Mouse (Mus musculus) heart, adult 8-10 months (tissue): ENCODE results near the gene Slc12a3. TPM values are rescaled to one million over a fixed set of nuclear protein-coding genes. Genes with fewer than 3 reads are reported as not detected.
A peak's percentile ranks its signal among the peaks of the same experiment; 100 is the strongest.

Experiments
- DNase-seq: peaks from one replicate; pipeline ENCODE4 v3.0.0; 2022; ENCODE audit warnings: low spot score
- total RNA-seq, 4 experiments: library from RNA; stranded (reverse); gene quantifications; 2 replicates each; pipeline ENCODE4 v1.2.4; 2022

Slc12a3 gene
- total RNA-seq, 4 experiments from 2014 or later, result 0.09 to 0.47 (median 0.11) TPM; not detected in 1

DNA sequence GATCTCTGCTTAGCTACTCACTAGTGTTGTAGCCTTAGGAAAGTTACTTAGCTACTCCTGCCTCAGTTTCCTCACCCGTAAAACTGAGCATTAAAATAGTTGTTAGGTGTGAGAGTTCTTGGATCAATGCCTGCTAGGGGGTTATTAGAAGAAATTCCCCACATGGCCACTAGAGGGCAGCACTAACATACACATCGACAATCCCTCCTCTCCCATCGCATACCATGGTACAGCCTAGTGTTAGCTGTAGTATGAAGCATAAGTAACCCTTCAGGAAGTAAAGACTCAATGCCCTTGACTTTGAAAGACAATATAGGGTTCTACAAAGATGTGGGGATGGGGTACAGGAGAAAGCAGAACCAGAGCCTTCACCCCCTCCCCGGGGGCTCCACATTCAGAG, 1.7 kb downstream of the Slc12a3 start:
- peak; percentile 63 for DNase-seq

GRCm38 (mm10) chr8:94333345-94333744, 4.3 kb downstream of the Slc12a3 start:
- no peak for DNase-seq

DNA sequence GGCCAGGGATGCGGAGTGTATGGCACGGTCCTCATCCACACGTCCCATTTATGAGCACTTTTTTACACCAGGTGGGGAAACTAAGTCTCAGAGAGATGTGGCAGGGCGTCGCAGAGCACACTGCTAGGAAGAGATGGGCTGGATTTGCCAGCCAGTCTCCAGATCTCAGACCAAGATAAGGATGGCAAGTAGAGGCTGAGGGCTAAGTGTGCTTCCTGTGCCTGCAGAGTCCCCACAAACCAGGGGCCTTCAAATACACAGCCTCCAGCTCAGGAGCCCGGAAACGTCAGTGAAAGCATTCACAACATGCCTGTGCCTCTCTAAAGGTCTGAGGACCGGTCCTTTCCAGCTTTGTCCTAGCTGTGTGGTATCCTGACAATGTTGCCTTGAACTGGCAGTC, 8.6 kb downstream of the Slc12a3 start:
- no peak for DNase-seq

DNA sequence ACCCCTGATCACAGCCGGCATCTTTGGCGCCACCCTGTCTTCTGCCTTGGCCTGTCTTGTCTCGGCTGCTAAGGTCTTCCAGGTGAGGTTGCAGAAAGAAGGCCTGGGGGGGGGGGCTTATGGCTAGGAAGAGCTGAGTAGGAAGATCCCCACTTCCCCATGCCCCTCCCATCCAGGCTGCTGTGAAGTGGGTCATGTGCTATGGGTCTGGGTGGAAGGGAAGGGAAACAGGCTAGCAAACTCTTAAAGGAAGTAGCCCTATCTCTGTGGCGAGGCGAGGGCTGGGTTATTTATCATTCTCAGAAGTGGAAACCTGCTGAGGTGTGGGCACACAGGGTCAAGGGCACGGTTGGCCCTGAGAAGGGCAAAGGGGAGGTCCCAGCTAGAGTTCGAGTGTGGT, 11.8 kb downstream of the Slc12a3 start:
- DNase-seq, result no peak

- no peak for DNase-seq
These were observed 13.7 kb downstream of the Slc12a3 start for GRCm38 (mm10) chr8:94342691-94343090.

- DNase-seq, result peak; percentile 90
These were observed 14.3 kb downstream of the Slc12a3 start for GRCm38 (mm10) chr8:94343290-94343689.

DNA sequence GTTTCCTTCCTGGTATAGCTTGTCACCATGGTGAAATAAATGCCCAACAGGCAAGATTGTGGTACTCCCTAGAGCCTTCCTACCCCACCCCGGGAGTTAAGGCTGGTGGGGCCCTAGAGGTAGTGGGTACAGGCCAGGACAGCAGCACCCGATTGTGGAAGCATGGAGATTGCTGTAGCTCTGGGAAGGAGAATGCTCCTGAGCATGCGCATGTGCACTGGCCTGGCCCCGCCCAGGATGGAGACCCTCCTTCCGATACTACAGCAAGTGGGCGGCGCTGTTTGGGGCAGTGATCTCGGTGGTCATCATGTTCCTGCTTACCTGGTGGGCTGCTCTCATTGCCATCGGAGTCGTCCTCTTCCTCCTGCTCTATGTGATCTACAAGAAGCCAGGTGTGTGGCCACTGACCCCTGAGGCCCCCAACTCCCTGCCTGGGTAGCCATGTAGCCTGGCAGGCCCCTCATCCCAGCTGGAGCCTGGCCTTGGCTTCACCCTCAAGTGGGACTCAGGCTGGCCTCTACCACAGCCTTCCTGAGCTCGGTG, 14.8 kb downstream of the Slc12a3 start:
- no peak for DNase-seq

DNA sequence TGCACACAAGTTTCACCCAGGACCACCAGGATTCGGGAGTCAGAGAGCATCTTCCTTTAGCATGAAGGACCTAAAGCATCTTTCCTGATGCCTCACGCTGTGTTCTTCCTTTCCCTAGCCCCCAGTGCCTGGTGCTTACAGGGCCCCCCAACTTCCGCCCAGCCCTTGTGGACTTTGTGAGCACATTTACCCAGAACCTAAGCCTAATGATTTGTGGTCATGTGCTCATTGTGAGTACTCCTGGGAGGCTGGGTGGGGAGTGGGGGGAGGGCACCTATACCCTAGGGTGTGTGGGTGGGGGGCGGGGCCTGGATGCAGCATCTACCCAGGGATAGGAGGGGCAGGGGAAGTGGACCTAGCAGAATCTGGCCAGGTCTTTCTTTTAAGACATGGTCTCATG, 16.7 kb downstream of the Slc12a3 start:
- DNase-seq, result no peak

DNA sequence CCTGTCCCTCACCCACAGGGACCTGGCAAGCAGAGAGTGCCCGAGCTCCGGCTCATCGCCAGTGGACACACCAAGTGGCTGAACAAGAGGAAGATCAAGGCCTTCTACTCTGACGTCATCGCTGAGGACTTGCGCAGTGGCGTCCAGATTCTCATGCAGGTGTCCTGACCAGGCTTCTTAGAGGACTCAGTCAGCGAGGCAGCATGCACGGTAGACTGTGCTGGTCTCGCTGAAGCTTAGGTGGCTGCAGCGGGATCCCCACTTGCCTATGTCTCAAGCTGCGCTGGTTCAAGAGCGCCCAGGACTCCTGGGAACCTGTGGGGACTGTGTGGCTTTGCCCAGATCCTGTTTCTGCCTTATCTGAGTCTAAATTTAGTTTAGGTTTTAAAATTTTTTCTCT, 17.3 kb downstream of the Slc12a3 start:
- DNase-seq, result no peak

DNA sequence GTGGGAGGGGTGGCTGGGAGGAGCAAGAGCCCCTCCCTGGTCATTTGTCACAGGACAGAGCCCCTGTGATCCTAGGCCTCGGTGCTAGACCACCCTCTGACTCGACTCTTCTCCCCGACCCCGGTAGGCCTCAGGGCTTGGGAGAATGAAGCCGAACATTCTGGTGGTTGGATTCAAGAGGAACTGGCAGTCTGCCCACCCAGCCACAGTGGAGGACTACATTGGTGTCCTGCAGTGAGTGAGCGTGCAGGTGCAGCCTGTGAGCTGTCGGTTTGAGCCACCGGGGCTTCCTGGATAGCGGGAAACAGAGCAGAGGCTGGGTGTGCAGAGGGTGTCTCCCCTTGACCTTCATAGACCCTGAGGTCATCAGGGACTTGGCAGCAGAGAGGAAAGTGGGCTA, 19.4 kb downstream of the Slc12a3 start:
- no peak for DNase-seq

- no peak for DNase-seq
These were observed 25.1 kb downstream of the Slc12a3 start for GRCm38 (mm10) chr8:94354069-94354531.

DNA sequence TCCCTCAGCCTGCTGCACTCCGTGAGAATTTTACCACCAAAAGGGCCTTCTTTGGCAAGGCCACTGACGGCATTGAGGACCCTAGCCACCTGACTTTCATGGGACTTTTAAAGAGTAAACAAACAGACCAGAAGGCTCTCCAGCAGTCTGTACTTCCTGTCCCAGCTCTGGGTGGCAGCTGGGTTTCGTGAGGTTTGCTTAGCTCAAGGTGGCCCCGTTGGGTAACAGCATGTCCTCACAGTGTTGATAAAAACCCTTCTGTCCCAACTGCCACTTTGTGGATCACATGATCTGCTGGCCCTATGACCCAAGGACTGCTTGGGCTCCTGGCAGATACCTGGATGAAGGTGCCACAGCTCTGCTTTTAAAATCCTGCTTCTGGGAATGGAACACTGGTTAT, 25.6 kb downstream of the Slc12a3 start:
- DNase-seq, result no peak

GRCm38 (mm10) chr8:94357220-94357619, 28.2 kb downstream of the Slc12a3 start:
- DNase-seq, result no peak

- DNase-seq, result peak; percentile 81
These were observed 29.5 kb downstream of the Slc12a3 start for GRCm38 (mm10) chr8:94358541-94358940.

DNA sequence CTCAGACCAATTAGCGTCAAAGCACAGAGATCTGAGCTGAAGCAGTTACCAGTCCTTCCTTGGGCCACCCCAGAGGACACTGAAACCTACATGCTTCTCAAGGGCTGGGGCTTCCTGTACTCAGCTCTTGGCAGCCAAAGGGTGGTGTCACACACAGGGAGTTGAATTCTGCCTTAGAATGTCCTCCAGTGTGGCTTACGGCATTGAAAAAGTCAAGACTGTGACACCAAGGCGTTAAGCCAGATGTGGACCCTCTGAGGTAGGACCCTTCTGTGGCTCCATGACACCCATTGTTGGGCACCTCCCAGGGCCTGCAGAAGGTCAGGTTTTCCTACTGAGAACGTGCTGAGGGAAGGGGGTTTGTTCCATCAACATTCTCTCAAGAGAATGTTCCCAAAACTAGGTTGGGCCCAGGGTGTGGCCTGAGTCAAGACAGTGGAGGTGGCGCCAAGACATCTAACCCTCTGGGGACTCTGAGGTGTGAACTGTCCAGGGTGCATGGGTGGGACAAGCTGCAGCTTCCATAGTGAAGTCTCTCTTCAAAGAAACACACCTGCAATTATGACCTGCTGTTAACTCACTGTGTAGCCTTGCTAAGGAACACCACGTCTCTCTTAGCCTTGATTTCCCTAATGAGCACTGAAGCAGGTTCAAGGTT, 32.9 kb downstream of the Slc12a3 start:
- DNase-seq, result no peak

GRCm38 (mm10) chr8:94362607-94363239, 33.7 kb downstream of the Slc12a3 start:
- peak; percentile 68 for DNase-seq

DNA sequence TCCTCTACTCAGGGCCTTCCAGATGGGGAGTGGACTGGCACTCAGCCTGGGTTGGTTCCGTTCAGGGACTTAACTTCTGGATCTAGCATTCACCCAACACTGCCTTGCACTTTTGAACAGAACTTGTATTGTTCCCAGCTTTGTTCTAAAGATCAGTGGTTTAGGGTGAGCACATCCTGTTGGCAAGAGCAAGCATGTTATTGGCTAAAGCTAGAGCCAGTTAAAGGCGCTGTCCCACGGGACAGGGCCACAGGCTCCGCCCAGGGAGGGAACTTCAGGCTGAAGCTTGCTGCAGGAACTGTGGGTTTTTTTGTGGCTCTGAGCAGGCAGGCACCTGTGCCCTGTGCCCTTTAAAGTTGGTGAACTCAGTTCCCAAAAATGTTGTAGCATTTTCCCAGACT, 34.3 kb downstream of the Slc12a3 start:
- peak; percentile 90 for DNase-seq

GRCm38 (mm10) chr8:94363906-94364305, 34.9 kb downstream of the Slc12a3 start:
- peak; percentile 68 for DNase-seq

- DNase-seq, result no peak
These were observed 35.8 kb downstream of the Slc12a3 start for GRCm38 (mm10) chr8:94364686-94365312.

GRCm38 (mm10) chr8:94365410-94365981, 36.5 kb downstream of the Slc12a3 start:
- DNase-seq, result no peak

- no peak for DNase-seq
These were observed 41.8 kb downstream of the Slc12a3 start for GRCm38 (mm10) chr8:94370839-94371238.

DNA sequence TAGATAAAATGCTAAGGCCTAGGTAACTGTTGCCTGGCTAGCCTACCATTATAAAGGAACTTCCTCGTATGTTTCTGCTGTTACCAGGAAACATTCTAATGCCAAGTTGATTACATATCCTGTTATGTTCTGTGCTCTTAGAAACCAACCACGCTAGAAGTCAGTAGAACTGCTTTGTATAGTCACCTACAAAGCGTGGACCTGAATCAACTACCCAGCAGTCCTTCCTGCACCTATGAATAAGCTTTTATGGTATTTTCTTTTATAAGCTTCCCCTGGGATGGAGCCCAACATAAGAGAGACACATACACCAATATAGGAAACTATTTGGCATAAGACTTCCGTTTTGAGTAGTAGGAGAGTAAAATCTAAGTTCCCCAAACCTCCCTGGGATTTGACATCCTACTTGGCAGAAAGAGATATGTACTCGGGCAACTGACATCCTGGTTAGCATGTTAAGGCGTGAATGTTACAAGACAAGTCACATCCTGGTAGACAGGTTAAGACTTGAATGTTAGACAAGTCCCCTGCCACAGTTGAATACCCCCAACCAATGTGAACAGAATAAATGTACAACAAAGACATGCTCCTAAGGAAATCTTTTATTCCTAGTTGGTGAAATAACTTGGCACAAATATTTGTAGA, 44.1 kb downstream of the Slc12a3 start:
- no peak for DNase-seq
